Mouse (Mus musculus) testis, postnatal 14 days (tissue): ENCODE measurements at regions not wholly inside any gene's neighbourhood (a gene's known extent, or its start where the extent isn't known, plus 50 kb on each side); places are given as distances from the start of the nearest gene placed in this dataset.

ENCODE experiments used
- DNase-seq: peaks from one replicate; pipeline ENCODE4 v3.0.0; 2021; ENCODE audit warnings: low spot score

DNA sequence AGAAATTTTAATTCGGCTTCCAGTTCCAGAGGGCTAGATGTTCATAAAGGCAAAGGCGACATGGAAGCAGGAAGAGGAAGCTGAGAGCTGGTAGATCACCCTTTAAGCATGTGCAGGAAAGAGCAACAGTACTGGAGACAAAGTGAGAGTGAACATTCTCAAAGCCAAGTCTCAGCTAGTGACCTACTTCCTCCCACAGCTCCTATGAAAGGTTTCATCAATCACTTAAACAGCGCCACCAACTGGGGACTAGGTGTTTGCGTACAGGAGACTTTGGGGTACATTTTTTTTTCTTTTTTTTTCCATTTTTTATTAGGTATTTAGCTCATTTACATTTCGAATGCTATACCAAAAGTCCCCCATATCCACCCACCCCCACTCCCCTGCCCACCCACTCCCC, 61.7 kb upstream of the Gucy1a1 start:
- no peak for DNase-seq
